Mouse (Mus musculus) G1E (cell line): Measurements from ENCODE around the gene Nav1.

Source experiments
- CTCF ChIP-seq: IDR thresholded peaks from 2 replicates; pipeline ENCODE4 v1.5.1; 2012; ENCODE audit warnings: low read depth, low read length, inconsistent platforms, mixed read lengths
- TAL1 ChIP-seq: conservative IDR thresholded peaks from 2 replicates; pipeline ENCODE4 v1.6.1; 2012; ENCODE audit warnings: low read depth, low read length, inconsistent platforms, mixed read lengths

GRCm38 (mm10) chr1:135483971-135484370 lies 123.1 kb downstream of the Nav1 start:
- no peak for TF ChIP-seq CTCF
- no peak for TF ChIP-seq TAL1
